Mouse (Mus musculus): ENCODE measurements around the gene Ptpn14.

The Ptpn14 gene

GRCm38 (mm10) chr1:189902413-189902812, 174.3 kb downstream of the Ptpn14 start:
- DNase-seq (ENCODE audit: low spot score in 2 of 2), result no peak

- DNase-seq (ENCODE audit: low spot score in 2 of 2), result no peak
Measured at GRCm38 (mm10) chr1:189903169-189903568, 175.1 kb downstream of the Ptpn14 start.

DNA sequence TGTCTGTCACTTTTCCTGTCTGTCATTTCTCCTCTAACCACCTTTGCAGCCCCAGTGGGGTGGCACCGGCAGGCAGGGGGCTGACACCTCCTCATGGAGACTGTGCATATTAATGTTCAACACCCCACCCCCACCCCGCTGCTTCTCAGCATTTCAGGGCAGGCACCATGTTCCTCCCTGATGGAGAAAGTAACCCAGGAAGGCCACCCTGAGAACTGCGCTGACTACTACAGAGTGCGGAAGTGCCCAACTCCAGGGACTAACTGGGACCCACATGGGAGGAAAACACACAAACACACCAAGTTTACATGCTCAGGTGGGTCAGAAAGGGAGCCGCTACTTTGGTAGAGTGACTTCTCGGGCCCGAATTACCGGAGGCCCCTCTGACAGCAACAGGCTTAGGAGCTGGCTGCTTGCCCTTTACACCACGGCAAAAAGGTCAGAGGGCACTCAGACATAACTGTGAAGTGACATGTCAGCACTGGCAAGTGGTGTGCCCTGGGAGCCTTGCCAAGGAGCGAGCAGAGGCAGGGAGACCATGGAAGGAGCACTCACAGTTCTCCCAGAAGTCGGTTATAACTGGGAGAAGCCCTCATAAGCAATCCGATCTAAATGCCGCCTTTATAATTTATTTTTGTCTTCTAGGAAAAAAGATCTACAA, 182.7 kb downstream of the Ptpn14 start:
- DNase-seq (ENCODE audit: low spot score in 2 of 2), result no peak

DNA sequence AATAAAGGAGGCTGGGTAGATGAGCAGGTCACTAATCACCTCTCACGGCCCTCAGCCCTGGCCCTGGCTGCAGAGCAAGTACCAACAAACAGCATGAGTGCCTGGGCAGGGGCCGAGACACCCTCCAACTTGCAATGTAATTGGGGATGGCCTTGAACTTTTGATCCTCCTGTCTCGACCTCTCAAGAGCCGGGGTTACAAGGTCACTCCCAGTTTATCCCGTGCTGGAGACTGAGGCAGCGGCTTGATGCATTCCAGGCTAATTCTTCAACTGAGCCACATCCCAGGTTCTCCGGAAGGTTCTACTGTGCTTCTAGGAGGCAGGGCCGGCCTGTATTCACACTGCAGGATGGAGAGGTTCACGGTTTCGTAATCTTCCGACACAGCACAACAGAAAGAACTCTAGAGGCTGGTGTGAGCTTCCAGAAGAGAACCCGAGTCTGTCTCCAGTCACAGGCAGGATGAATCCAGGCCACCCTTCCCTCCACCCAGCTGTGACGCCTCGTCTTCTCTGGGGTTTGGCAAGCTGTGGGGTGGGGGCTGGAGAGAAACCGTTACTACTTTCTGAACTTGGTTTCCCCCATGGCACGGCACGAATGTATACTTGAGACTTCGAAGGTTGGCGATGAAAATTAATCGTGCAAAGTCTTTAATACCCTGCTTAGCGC, 185.2 kb downstream of the Ptpn14 start:
- no peak for DNase-seq (ENCODE audit: low spot score in 2 of 2)

DNA sequence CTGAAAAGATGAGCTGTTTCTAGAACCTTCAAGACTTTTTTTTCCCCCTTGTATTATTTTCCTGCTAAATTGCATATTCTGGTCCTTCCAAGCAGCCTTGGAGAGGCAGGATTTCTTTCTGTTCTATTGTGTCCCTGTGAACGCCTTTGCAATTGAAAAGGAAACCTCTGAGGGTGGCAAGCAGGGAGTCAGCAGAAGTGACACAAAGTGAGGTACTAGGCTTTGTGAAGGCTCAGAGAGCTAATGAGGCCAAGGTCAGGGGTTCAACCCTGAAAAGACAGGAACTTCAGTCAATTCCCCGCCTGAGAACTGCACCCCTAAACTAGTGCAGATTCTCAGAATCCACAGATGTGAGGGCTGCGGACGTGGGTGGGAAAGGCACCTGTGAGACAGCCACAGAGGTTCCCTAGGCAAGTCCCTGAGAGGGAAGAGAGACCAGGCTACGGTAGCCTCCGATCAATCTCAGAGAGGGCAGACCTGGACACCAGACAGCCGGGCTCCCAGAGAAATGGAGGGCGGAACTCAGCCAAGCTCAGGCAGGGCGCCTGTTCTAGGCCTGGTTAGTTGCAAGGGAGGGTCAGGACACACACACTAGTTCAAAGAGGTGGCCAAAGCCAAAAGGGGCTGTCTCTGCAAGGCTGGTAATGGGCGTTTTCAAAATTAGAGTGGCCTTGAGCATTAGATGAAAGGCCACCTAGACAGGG, 188.5 kb downstream of the Ptpn14 start:
- DNase-seq (ENCODE audit: low spot score in 2 of 2), result no peak

GRCm38 (mm10) chr1:189917126-189917500, 189.0 kb downstream of the Ptpn14 start:
- DNase-seq (ENCODE audit: low spot score in 2 of 2), result no peak

DNA sequence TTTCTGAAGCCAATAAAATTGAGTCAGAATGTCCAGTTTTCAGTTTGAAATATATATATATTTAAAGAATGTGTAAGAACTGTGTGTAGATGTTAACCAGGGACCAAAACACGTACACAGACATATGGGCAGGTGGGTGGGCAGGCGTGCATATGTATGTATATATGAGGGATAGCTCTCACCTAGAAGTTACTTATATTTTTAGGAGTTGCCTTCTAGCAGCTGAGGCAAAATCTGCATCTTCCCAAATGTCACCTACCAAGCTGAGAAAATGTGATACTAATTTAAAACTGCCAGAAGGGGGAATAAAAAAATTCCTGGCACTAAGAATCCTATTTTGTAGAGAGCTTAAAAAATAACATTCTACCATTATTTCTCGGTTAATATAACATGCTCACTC, 191.7 kb downstream of the Ptpn14 start:
- no peak for DNase-seq (ENCODE audit: low spot score in 2 of 2)

GRCm38 (mm10) chr1:189920701-189921567, 192.9 kb downstream of the Ptpn14 start:
- DNase-seq (ENCODE audit: low spot score in 2 of 2), result no peak

- DNase-seq (ENCODE audit: low spot score in 2 of 2), result no peak
Measured at GRCm38 (mm10) chr1:189921568-189921817, 193.4 kb downstream of the Ptpn14 start.

DNA sequence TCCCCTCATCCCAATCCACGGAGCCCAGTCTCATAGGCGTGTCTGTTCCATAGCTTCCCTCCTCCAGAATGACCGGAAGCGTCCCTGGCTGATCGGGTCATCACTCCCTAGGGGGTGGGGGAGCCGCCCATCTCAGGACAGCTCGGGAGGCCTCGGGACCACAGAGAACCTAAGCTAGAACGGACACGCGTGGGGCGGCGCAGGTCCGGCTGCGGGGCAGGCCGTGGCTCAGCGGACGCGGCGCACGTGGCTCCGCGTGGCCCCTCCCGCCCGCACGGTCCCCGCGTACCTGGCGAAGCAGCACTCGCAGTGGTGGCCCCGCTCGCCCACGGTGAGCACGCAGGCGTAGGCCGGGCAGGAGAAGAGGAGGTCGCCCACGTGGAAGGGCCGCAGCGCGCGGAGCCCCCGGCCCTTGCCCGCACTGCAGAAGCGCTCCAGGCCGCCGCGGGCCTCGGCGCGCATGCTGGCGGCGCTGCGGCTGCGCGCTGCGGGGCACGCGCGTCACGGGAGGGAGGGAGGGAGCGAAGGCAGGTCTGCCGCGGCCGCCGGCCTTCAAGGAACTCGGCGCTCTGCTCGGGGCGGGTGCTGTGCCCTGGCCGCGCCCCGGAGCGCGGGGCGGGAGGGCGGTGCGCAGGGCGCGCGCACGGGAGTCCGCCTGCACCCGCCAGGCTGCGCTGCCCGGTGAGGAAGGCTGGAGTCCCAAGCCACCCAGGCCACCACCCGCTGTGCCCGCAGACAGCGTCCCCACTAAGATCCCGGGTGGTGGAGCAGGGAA, 193.9 kb downstream of the Ptpn14 start, which contains the start of gene Smyd2:
Smyd2 (minus strand) TSS at position 546 of the 775 bp plus-strand sequence.
- peak; percentile 14 to 32 for DNase-seq (ENCODE audit: low spot score in 2 of 2)

GRCm38 (mm10) chr1:189922721-189923120, 194.7 kb downstream of the Ptpn14 start:
- DNase-seq (ENCODE audit: low spot score in 2 of 2), result no peak

DNA sequence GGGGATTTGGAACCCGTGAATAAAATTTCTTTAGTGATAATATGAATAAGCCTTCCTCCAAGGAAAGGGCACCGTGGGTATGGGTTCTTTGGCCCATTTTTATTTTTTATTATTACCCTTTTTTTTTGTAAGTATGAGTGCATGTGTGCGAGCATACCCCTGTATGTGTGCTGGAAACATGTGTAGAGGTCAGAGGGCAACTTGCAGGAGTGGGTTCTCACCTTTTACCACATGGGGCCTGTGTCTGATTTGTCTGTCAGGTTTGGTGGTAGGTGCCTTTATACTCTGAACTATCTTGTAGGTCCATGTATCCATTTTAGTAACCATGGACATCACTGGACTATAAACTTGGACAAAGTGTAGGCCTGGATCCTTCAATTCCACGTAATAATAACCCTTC, 195.1 kb downstream of the Ptpn14 start:
- no peak for DNase-seq (ENCODE audit: low spot score in 2 of 2)

DNA sequence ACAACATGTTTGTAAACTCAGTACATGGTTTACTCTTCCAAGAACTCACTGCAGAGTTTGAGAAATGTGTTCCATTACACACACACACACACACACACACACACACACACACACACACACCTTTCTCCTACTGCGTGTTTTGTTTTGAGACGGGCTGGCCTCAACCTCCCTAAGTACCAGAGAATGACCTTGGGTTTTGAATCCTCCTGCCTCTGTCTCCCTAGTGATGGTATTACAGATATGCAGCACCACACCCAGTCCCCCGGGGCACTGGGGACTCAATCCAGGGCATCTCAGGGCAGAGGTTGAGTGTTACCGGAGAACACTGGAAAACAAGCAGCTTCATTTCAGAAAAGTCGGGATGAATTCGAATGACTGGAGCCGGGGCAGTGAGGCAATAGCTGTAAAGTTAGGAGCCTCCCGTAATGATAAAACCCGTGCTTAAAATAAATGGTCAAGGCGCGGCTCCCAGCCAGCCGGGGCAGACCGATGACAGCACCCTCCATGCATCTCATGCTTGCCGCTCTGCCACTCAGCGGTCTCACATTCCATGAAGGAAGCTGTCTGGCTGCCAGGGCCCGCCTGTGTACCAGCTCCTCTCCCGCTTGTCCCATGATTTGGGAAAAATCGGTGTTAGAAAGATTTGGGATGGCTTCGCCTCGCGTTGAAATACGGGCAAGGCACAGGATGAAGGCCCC, 196.0 kb downstream of the Ptpn14 start:
- no peak for DNase-seq (ENCODE audit: low spot score in 2 of 2)

DNA sequence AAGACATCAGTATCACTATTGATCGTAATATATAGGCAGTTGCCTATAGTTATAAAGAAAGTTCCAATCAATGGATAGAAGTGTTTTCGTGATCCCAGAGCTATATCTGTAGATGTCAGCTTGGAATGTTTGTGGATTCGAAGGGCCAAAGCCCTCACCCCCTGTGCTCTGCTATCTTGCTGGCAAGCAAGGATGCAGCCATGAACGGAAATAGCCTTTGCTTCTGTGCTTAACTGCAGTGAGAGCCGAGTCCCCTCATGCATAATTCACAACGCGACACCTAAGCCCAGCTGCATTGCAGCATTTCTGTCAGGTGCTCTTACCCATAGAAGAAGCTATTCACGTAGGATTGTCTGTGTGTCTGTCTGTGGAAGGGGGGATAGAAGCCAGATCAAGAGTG, 198.2 kb downstream of the Ptpn14 start:
- no peak for DNase-seq (ENCODE audit: low spot score in 2 of 2)
